Mouse (Mus musculus) lung, embryonic 16.5 days (tissue): ENCODE measurements around the gene Gm5244. TPM values are rescaled to one million over a fixed set of nuclear protein-coding genes. Genes with fewer than 3 reads are reported as not detected.

Experiments used
- ATAC-seq: fragments of 200-750 bp; cut with Nextera tagmentation; 2 replicates; pipeline ENCODE4 v1.8.0; 2017; ENCODE audit warnings: low read depth, mild to moderate bottlenecking, moderate library complexity
- H3K27ac ChIP-seq: fragments of 300-500 bp; sonication (generic); 2 replicates; pipeline ENCODE4 v1.5.1; 2014; ENCODE audit warnings: mild to moderate bottlenecking, control low read depth, low read length
- H3K27me3 ChIP-seq: fragments of 300-500 bp; sonication (generic); 2 replicates; pipeline ENCODE4 v1.6.1; 2014; ENCODE audit warnings: low read depth, low read length, mixed read lengths; ENCODE audit not compliant: control insufficient read depth, insufficient read depth
- H3K36me3 ChIP-seq: fragments of 300-500 bp; sonication (generic); 2 replicates; pipeline ENCODE4 v1.6.1; 2014; ENCODE audit warnings: low read length; ENCODE audit not compliant: control insufficient read depth, insufficient read depth
- H3K4me1 ChIP-seq: fragments of 300-500 bp; sonication (generic); replicated peaks from 2 replicates; pipeline ENCODE4 v1.6.1; 2014; ENCODE audit warnings: low read length, mixed read lengths; ENCODE audit not compliant: control insufficient read depth, insufficient read depth
- H3K4me2 ChIP-seq: fragments of 300-500 bp; sonication (generic); 2 replicates; pipeline ENCODE4 v1.6.1; 2014; ENCODE audit warnings: low read depth, low read length, control low read depth
- H3K4me3 ChIP-seq: fragments of 300-500 bp; sonication (generic); 2 replicates; pipeline ENCODE4 v1.5.1; 2014; ENCODE audit warnings: mild to moderate bottlenecking, low read length, control low read depth
- H3K9ac ChIP-seq: fragments of 300-500 bp; sonication (generic); 2 replicates; pipeline ENCODE4 v1.6.1; 2014; ENCODE audit warnings: low read length, control low read depth
- H3K9me3 ChIP-seq: fragments of 300-500 bp; sonication (generic); 2 replicates; pipeline ENCODE4 v1.6.1; 2016; ENCODE audit warnings: low read length; ENCODE audit not compliant: control insufficient read depth
- WGBS: fragments of 180-500 bp; shearing (Covaris S2); extraction: QIAGEN DNeasy Blood & Tissue Kit; methylation state at CpG from one replicate; pipeline ENCODE4 v1.1.7; 2014; 5-methylcytosine and 5-hydroxymethylcytosine counted together
- polyA plus RNA-seq: library from polyadenylated mRNA; unstranded; fragments of >200 nt; fragmentation: Nextera tagmentation; extraction: Ambion mirVana; gene quantifications from 2 replicates; pipeline ENCODE4 v1.2.1, GENCODE M21; 2015

The Gm5244 gene
- polyA plus RNA-seq, 1 experiment from 2014 or later: not detected

GRCm38 (mm10) chr19:12812644-12813364 lies 33.7 kb upstream of the Gm5244 start:
- H3K4me2 ChIP-seq: no peak overlapping the region
- no peaks in the 10 kb centered on the region for H3K4me1 ChIP-seq
- H3K4me3 ChIP-seq: no peak overlapping the region
- H3K27ac ChIP-seq: no peak overlapping the region
- H3K36me3 ChIP-seq: no peaks in the 10 kb centered on the region
- no peak for ATAC-seq
- WGBS: 71% methylated on average over 1 of the region's 1 CpGs
- H3K9me3 ChIP-seq: no peaks in the 10 kb centered on the region
- no peaks in the 10 kb centered on the region for H3K27me3 ChIP-seq
- no peak overlapping the region for H3K9ac ChIP-seq

- WGBS: 71% methylated on average over 1 of the region's 1 CpGs
- Histone ChIP-seq H3K36me3 (no peaks in the 10 kb centered on the region), H3K4me3 (no peak overlapping the region), H3K4me1 (no peaks in the 10 kb centered on the region), H3K9ac (no peak overlapping the region), H3K27me3 (no peaks in the 10 kb centered on the region), H3K4me2 (no peak overlapping the region), H3K9me3 (no peaks in the 10 kb centered on the region), H3K27ac (no peak overlapping the region)
- ATAC-seq: no peak
These were observed 32.6 kb upstream of the Gm5244 start for GRCm38 (mm10) chr19:12813883-12814282.

- Histone ChIP-seq H3K9ac (no peak overlapping the region), H3K36me3 (no peaks in the 10 kb centered on the region), H3K27me3 (no peaks in the 10 kb centered on the region), H3K9me3 (no peaks in the 10 kb centered on the region), H3K27ac (no peak overlapping the region), H3K4me3 (no peak overlapping the region), H3K4me1 (no peaks in the 10 kb centered on the region), H3K4me2 (no peak overlapping the region)
- ATAC-seq: no peak
- 85% methylated on average over 1 of the region's 1 CpGs for WGBS
These were observed 28.0 kb upstream of the Gm5244 start for GRCm38 (mm10) chr19:12818507-12818906.

- 25% methylated on average over 4 of the region's 4 CpGs for WGBS
- no peak for ATAC-seq
These were observed 26.1 kb upstream of the Gm5244 start for GRCm38 (mm10) chr19:12820383-12820782.

GRCm38 (mm10) chr19:12824549-12824948 lies 21.9 kb upstream of the Gm5244 start:
- no peaks in the 10 kb centered on the region for H3K36me3 ChIP-seq
- H3K9me3 ChIP-seq: no peaks in the 10 kb centered on the region
- no peak overlapping the region for H3K27ac ChIP-seq
- ATAC-seq: no peak
- H3K4me2 ChIP-seq: no peak overlapping the region
- H3K4me1 ChIP-seq: no peaks in the 10 kb centered on the region
- H3K27me3 ChIP-seq: no peaks in the 10 kb centered on the region
- H3K4me3 ChIP-seq: no peak overlapping the region
- 74% methylated on average over 4 of the region's 4 CpGs for WGBS
- no peak overlapping the region for H3K9ac ChIP-seq

More at GRCm38 (mm10) chr19:12820383-12820782, 26.1 kb upstream of the Gm5244 start:
- Histone ChIP-seq H3K4me1 (no peaks in the 10 kb centered on the region), H3K9me3 (no peaks in the 10 kb centered on the region), H3K4me2 (no peak overlapping the region), H3K36me3 (no peaks in the 10 kb centered on the region), H3K27ac (no peak overlapping the region), H3K27me3 (no peaks in the 10 kb centered on the region), H3K4me3 (no peak overlapping the region), H3K9ac (no peak overlapping the region)

GRCm38 (mm10) chr19:12830823-12831430 lies 15.6 kb upstream of the Gm5244 start:
- no peak overlapping the region for H3K9ac ChIP-seq
- H3K9me3 ChIP-seq: no peaks in the 10 kb centered on the region
- WGBS: 60% methylated on average over 2 of the region's 2 CpGs
- no peak overlapping the region for H3K4me3 ChIP-seq
- H3K36me3 ChIP-seq: no peaks in the 10 kb centered on the region
- H3K4me2 ChIP-seq: no peak overlapping the region
- H3K4me1 ChIP-seq: no peaks in the 10 kb centered on the region
- no peak overlapping the region for H3K27ac ChIP-seq
- ATAC-seq: no peak
- H3K27me3 ChIP-seq: no peaks in the 10 kb centered on the region

GRCm38 (mm10) chr19:12831559-12831958 lies 14.9 kb upstream of the Gm5244 start:
- Histone ChIP-seq H3K4me2 (no peak overlapping the region), H3K9ac (no peak overlapping the region), H3K36me3 (no peaks in the 10 kb centered on the region), H3K27me3 (no peaks in the 10 kb centered on the region), H3K27ac (no peak overlapping the region), H3K9me3 (no peaks in the 10 kb centered on the region), H3K4me1 (no peaks in the 10 kb centered on the region), H3K4me3 (no peak overlapping the region)
- WGBS: 66% methylated on average over 1 of the region's 1 CpGs
- no peak for ATAC-seq

- Histone ChIP-seq H3K27me3 (no peaks in the 10 kb centered on the region), H3K27ac (no peak overlapping the region), H3K4me3 (no peak overlapping the region), H3K4me1 (no peaks in the 10 kb centered on the region), H3K36me3 (no peaks in the 10 kb centered on the region), H3K9ac (no peak overlapping the region), H3K4me2 (no peak overlapping the region), H3K9me3 (no peaks in the 10 kb centered on the region)
- WGBS: 67% methylated on average over 3 of the region's 3 CpGs
- ATAC-seq: no peak; the same call in 1 of the 2 replicates
These were observed 12.9 kb upstream of the Gm5244 start for GRCm38 (mm10) chr19:12833625-12834024.

- WGBS: 82% methylated on average over 1 of the region's 1 CpGs
- H3K27me3 ChIP-seq: no peaks in the 10 kb centered on the region
- no peak overlapping the region for H3K9ac ChIP-seq
- no peaks in the 10 kb centered on the region for H3K9me3 ChIP-seq
- ATAC-seq: no peak
- H3K4me2 ChIP-seq: no peak overlapping the region
- H3K4me1 ChIP-seq: no peaks in the 10 kb centered on the region
- H3K36me3 ChIP-seq: no peaks in the 10 kb centered on the region
- H3K27ac ChIP-seq: no peak overlapping the region
- no peak overlapping the region for H3K4me3 ChIP-seq
These were observed 8.0 kb upstream of the Gm5244 start for GRCm38 (mm10) chr19:12838507-12838906.
